Mouse (Mus musculus) megakaryocyte, embryonic 14.5 days (primary cell): ENCODE data around the gene Jagn1. TPM values are rescaled to one million over a fixed set of nuclear protein-coding genes. Genes with fewer than 3 reads are reported as not detected.

ENCODE experiments used
- H3K27me3 ChIP-seq: replicated peaks from 2 replicates; pipeline ENCODE3; 2012; ENCODE audit warnings: inconsistent platforms
- H3K36me3 ChIP-seq: replicated peaks from 2 replicates; pipeline ENCODE3; 2012; ENCODE audit warnings: low read length, inconsistent platforms, mixed read lengths
- H3K4me1 ChIP-seq: 2 replicates; pipeline ENCODE4 v1.6.1; 2012; ENCODE audit warnings: inconsistent platforms
- H3K4me3 ChIP-seq: replicated peaks from 2 replicates; pipeline ENCODE3; 2012; ENCODE audit warnings: moderate library complexity, mild to moderate bottlenecking, inconsistent platforms
- H3K9me3 ChIP-seq: 2 replicates; pipeline ENCODE4 v1.6.1; 2012; ENCODE audit warnings: inconsistent platforms
- FLI1 ChIP-seq: IDR thresholded peaks from 2 replicates; pipeline ENCODE4 v1.6.1; 2012; ENCODE audit warnings: low read length, inconsistent platforms, mixed read lengths
- GATA1 ChIP-seq: IDR thresholded peaks from 3 replicates; pipeline ENCODE4 v1.6.1; 2012; ENCODE audit warnings: mixed read lengths, low read length, inconsistent platforms, borderline replicate concordance
- polyA plus RNA-seq: library from polyadenylated mRNA; stranded (reverse); fragments of >175 nt; gene quantifications from 2 replicates; pipeline ENCODE4 v1.2.3, GENCODE M21; 2012; ENCODE audit warnings: low replicate concordance; ENCODE audit not compliant: insufficient read depth

Jagn1 gene
- polyA plus RNA-seq, 1 experiment, result 10.3 TPM

- peaks cover 36% of the 10 kb centered on the region for H3K4me1 ChIP-seq
- H3K36me3 ChIP-seq, result no peaks in the 10 kb centered on the region
- H3K4me3 ChIP-seq, result peak overlapping the region; percentile 92
- H3K27me3 ChIP-seq, result peaks cover 67% of the 10 kb centered on the region
- TF ChIP-seq GATA1, result no peak
- no peak for TF ChIP-seq FLI1
- no peaks in the 10 kb centered on the region for H3K9me3 ChIP-seq
These were observed 27.1 kb downstream of the Jagn1 start for GRCm38 (mm10) chr6:113469432-113469831.

- Histone ChIP-seq H3K4me3 (no peak within 1 kb of the TSS), H3K4me1 (peaks cover 31% of the 10 kb centered on the region), H3K27me3 (peaks cover 63% of the 10 kb centered on the region), H3K9me3 (no peaks in the 10 kb centered on the region), H3K36me3 (no peaks in the 10 kb centered on the region)
- TF ChIP-seq GATA1, result no peak
- no peak for TF ChIP-seq FLI1
These were observed 29.0 kb downstream of the Jagn1 start, which contains the start of gene Il17rc for GRCm38 (mm10) chr6:113471297-113471936. Gene Il17rc, plus strand, starts transcription at chr6:113471427.

- Histone ChIP-seq H3K9me3 (no peaks in the 10 kb centered on the region), H3K4me1 (peaks cover 37% of the 10 kb centered on the region), H3K4me3 (no peak overlapping the region), H3K36me3 (no peaks in the 10 kb centered on the region), H3K27me3 (peaks cover 67% of the 10 kb centered on the region)
- TF ChIP-seq GATA1, result no peak
- no peak for TF ChIP-seq FLI1
These were observed 29.7 kb downstream of the Jagn1 start for GRCm38 (mm10) chr6:113472061-113472460.

DNA sequence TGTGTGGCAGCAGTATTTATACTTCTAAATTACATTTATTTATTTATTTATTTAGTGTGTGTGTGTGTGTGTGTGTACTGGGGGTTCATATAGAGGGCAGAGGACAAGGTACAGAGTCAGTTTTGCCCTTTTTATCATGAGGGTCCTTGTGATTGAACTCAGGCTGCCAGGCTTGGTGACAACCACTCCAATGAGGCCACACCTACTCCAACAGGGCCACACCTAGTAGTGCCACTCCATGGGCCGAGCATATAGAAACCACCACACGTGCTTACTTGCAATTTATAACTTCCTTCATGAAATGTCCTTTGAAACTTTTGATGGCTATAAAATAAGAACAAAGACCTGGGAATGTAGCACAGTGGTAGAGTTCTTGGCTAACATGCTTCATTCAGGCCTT lies 30.9 kb downstream of the Jagn1 start:
- H3K27me3 ChIP-seq, result peaks cover 67% of the 10 kb centered on the region
- H3K4me1 ChIP-seq, result peaks cover 35% of the 10 kb centered on the region
- H3K9me3 ChIP-seq, result no peaks in the 10 kb centered on the region
- no peak overlapping the region for H3K4me3 ChIP-seq
- TF ChIP-seq GATA1 (no peak), FLI1 (no peak)
- H3K36me3 ChIP-seq, result no peaks in the 10 kb centered on the region

- Histone ChIP-seq H3K36me3 (no peaks in the 10 kb centered on the region), H3K27me3 (peaks cover 69% of the 10 kb centered on the region), H3K4me3 (no peak overlapping the region), H3K4me1 (peaks cover 32% of the 10 kb centered on the region), H3K9me3 (no peaks in the 10 kb centered on the region)
- TF ChIP-seq FLI1, result no peak
- no peak for TF ChIP-seq GATA1
These were observed 31.3 kb downstream of the Jagn1 start for GRCm38 (mm10) chr6:113473715-113474114.

DNA sequence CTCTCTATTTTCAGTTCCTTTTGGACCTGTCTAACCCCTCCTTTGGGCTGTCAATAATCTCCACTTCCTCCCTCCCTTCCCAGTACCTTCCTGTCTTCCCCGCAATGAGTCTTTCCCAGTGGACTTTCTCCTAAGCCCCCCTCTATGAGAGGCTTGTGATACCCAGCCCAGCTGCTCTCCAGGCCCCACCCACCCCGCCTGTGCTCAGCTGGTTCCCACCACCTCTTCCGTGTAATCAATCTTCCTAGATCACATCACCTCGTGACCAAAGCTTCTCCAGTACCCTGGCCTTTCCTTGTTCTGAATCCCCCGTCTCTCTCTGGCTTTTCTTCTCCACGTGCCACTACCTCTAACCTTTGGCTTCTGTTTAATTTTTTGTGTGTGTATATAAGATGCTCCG lies 35.0 kb downstream of the Jagn1 start:
- H3K4me3 ChIP-seq, result no peak overlapping the region
- TF ChIP-seq GATA1 (no peak), FLI1 (no peak)
- peaks cover 55% of the 10 kb centered on the region for H3K27me3 ChIP-seq
- no peaks in the 10 kb centered on the region for H3K9me3 ChIP-seq
- H3K4me1 ChIP-seq, result peaks cover 35% of the 10 kb centered on the region
- H3K36me3 ChIP-seq, result no peaks in the 10 kb centered on the region

DNA sequence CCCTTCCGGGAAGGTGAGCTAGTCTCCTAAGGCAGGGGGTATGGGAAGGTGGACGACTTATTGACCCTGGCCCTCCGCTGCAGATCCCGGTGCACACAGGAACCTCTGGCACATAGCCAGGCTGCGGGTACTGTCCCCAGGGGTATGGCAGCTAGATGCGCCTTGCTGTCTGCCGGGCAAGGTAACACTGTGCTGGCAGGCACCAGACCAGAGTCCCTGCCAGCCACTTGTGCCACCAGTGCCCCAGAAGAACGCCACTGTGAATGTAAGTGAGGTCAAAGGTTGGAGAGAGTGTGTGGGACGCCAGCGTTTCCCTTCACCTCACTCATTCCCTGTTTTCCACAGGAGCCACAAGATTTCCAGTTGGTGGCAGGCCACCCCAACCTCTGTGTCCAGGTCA lies 36.5 kb downstream of the Jagn1 start:
- peaks cover 48% of the 10 kb centered on the region for H3K27me3 ChIP-seq
- no peak overlapping the region for H3K4me3 ChIP-seq
- no peaks in the 10 kb centered on the region for H3K9me3 ChIP-seq
- H3K4me1 ChIP-seq, result peaks cover 43% of the 10 kb centered on the region
- no peaks in the 10 kb centered on the region for H3K36me3 ChIP-seq
- no peak for TF ChIP-seq FLI1
- no peak for TF ChIP-seq GATA1

GRCm38 (mm10) chr6:113480555-113481373 lies 38.4 kb downstream of the Jagn1 start:
- Histone ChIP-seq H3K9me3 (no peaks in the 10 kb centered on the region), H3K4me1 (peaks cover 61% of the 10 kb centered on the region), H3K36me3 (peaks cover 11% of the 10 kb centered on the region), H3K4me3 (peak overlapping the region; percentile 46), H3K27me3 (peaks cover 34% of the 10 kb centered on the region)
- no peak for TF ChIP-seq GATA1
- TF ChIP-seq FLI1, result no peak

DNA sequence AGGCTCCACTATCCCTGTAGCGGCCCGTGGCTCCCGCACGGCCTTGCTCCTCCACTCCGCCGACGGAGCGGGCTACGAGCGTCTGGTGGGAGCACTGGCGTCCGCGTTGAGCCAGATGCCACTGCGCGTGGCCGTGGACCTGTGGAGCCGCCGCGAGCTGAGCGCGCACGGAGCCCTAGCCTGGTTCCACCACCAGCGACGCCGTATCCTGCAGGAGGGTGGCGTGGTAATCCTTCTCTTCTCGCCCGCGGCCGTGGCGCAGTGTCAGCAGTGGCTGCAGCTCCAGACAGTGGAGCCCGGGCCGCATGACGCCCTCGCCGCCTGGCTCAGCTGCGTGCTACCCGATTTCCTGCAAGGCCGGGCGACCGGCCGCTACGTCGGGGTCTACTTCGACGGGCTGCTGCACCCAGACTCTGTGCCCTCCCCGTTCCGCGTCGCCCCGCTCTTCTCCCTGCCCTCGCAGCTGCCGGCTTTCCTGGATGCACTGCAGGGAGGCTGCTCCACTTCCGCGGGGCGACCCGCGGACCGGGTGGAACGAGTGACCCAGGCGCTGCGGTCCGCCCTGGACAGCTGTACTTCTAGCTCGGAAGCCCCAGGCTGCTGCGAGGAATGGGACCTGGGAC lies 40.2 kb downstream of the Jagn1 start:
- Histone ChIP-seq H3K9me3 (no peaks in the 10 kb centered on the region), H3K4me3 (peak overlapping the region; percentile 98), H3K4me1 (peaks cover 69% of the 10 kb centered on the region), H3K36me3 (peaks cover 27% of the 10 kb centered on the region), H3K27me3 (peaks cover 20% of the 10 kb centered on the region)
- no peak for TF ChIP-seq GATA1
